7 mouse cellular contexts compared by ENCODE assay signal in the genomic region with DNA sequence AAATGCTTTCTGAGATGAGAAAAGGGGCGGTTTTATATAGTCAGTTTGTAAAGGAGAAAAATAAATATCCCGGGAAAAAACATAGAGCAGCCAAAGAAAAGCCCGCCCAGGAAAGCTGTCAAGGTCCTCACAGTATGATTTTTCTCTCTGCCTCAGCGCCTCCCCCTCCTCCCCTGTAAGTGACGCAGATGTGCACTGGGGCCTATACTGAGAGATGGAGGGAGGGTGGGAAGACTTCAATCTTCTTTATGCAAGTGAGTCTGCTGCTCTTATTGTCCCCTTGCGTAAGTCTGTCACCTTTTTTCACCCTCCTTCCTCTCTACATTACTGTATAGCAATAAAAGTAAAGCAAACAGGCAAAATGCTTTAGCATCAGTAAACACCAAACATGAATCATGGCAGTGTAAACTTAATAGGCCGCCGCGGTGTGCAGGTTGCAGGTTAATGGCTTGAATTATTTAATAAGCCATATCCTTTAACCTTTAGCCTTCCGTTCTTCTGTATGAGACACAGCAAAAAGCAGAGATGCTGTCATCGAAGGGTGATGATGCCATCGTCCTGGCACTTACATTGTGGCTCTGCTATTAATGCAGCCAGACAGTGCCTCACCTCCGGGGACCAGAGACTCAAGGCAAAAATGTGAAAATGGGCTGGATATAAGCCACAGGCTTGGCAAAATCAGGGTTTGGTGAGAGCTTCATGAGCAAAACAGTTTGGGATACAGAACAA. TPM values are rescaled to one million over a fixed set of nuclear protein-coding genes. Genes with fewer than 3 reads are reported as not detected.
DNase-seq lines count a peak whose midpoint lies in the region; ATAC-seq lines count a peak whose summit lies in the region.

Klhl1 (minus strand) TSS at position 149 of the 729 bp plus-strand sequence.

- no peaks in the 10 kb centered on the region for H3K36me3 ChIP-seq in forebrain, embryonic 14.5 days (ENCODE audit: control insufficient read depth, insufficient read depth, low read length)
- no peaks in the 10 kb centered on the region for H3K36me3 ChIP-seq in limb, embryonic 13.5 days

- WGBS in forebrain, embryonic 14.5 days, result 41% methylated on average over 13 of the region's 13 CpGs
- 36% methylated on average over 13 of the region's 13 CpGs for WGBS in limb, embryonic 13.5 days

- H3K4me2 ChIP-seq in forebrain, embryonic 14.5 days (ENCODE audit: low read length), result peak within 1 kb of the TSS; percentile 88
- peak within 1 kb of the TSS; percentile 95 for H3K4me2 ChIP-seq in limb, embryonic 13.5 days (replicated peaks)

- H3K27ac ChIP-seq in forebrain, embryonic 14.5 days (ENCODE audit: low read depth, low read length), result 0 out of 2 replicates have a peak within 1 kb of the TSS, but pooled peaks have one; percentile 17
- H3K27ac ChIP-seq in limb, embryonic 13.5 days, result no peak within 1 kb of the TSS

- H3K4me3 ChIP-seq in forebrain, embryonic 14.5 days (ENCODE audit: low read depth, low read length), result peak within 1 kb of the TSS; percentile 49
- peak within 1 kb of the TSS; percentile 51 for H3K4me3 ChIP-seq in limb, embryonic 13.5 days

- H3K9me3 ChIP-seq in forebrain, embryonic 14.5 days (replicated peaks; ENCODE audit: control insufficient read depth, low read length), result no peaks in the 10 kb centered on the region
- no peaks in the 10 kb centered on the region for H3K9me3 ChIP-seq in limb, embryonic 13.5 days

- ATAC-seq in forebrain, embryonic 14.5 days, result peak; percentile 86
- ATAC-seq in limb, embryonic 13.5 days (ENCODE audit: low FRiP score, low read depth), result 0 out of 2 replicates have a peak, but pooled peaks have one; percentile 32
- ATAC-seq in CD4-positive, CD25-positive, alpha-beta regulatory T cell, adult 4 months, result no peak

- peak; percentile 36 for DNase-seq in right cerebral cortex, adult 18-20 months
- DNase-seq in right cerebral cortex, postnatal 25 days, result no peak
- DNase-seq in forebrain, embryonic 14.5 days (ENCODE audit: low spot score), result peak; percentile 61
- DNase-seq in right cerebral cortex, postnatal 4 days, result peak; percentile 26
- DNase-seq in adrenal gland, adult (ENCODE audit: inconsistent age in 2 of 2, low spot score in 1 of 2), result no peak

- H3K4me1 ChIP-seq in forebrain, embryonic 14.5 days (ENCODE audit: control insufficient read depth, insufficient read depth, low read length), result no peaks in the 10 kb centered on the region
- no peaks in the 10 kb centered on the region for H3K4me1 ChIP-seq in limb, embryonic 13.5 days

- H3K9ac ChIP-seq in forebrain, embryonic 14.5 days (ENCODE audit: low read length), result peak within 1 kb of the TSS; percentile 70
- H3K9ac ChIP-seq in limb, embryonic 13.5 days, result peak within 1 kb of the TSS; percentile 65

- no peaks in the 10 kb centered on the region for H3K27me3 ChIP-seq in forebrain, embryonic 14.5 days (replicated peaks; ENCODE audit: control insufficient read depth, insufficient read depth, low read length)
- peaks cover 30% of the 10 kb centered on the region for H3K27me3 ChIP-seq in limb, embryonic 13.5 days

RNA-seq across cellular contexts. Expression of gene Klhl1, which starts in this region (rescaled TPM):
- 2.0 and 2.9 TPM in 2 replicates for polyA plus RNA-seq in forebrain, embryonic 14.5 days (2014; fragmentation: Nextera tagmentation; extraction: Ambion mirVana)
- polyA plus RNA-seq in limb, embryonic 13.5 days (2015; fragmentation: Nextera tagmentation; extraction: Ambion mirVana), result 0.18 and 0.34 TPM in 2 replicates
- polyA plus RNA-seq in CD4-positive, CD25-positive, alpha-beta regulatory T cell, adult 4 months (2017; shearing (Covaris generic)), result not detected

Comparison
In these comparisons a context has a peak if more than half of its experiments do, and no peak if none do; other contexts are left out.
1. DNase-seq: peak in right cerebral cortex, adult 18-20 months (single experiment), forebrain, embryonic 14.5 days (single experiment) and right cerebral cortex, postnatal 4 days (single experiment); none in right cerebral cortex, postnatal 25 days (single experiment) and adrenal gland, adult (0 of 2).
2. Peak in ATAC-seq, H3K4me3 ChIP-seq, H3K9ac ChIP-seq and H3K4me2 ChIP-seq in limb, embryonic 13.5 days; RNA of the gene not detected or under 1 TPM.